Mouse (Mus musculus) ES-E14 (cell line): ENCODE measurements around the gene Cd40lg. TPM values are rescaled to one million over a fixed set of nuclear protein-coding genes. Genes with fewer than 3 reads are reported as not detected.

Experiments
- DNase-seq: peaks from one replicate; pipeline ENCODE4 v3.0.0-alpha.2; 2013; ENCODE audit warnings: low read depth, low spot score
- H3K27ac ChIP-seq: 2 replicates; pipeline ENCODE4 v1.5.1; 2012; ENCODE audit warnings: low read depth, mild to moderate bottlenecking, low read length, moderate library complexity, mixed read lengths; ENCODE audit not compliant: poor library complexity, insufficient read depth, severe bottlenecking
- H3K36me3 ChIP-seq: 2 replicates; pipeline ENCODE4 v1.6.1; 2012; ENCODE audit warnings: mild to moderate bottlenecking, low read length, moderate library complexity, mixed read lengths; ENCODE audit not compliant: control insufficient read depth, poor library complexity, insufficient read depth, severe bottlenecking
- H3K4me1 ChIP-seq, 2 experiments: fragments of 150-350 bp in 1 of 2; sonication (generic) in 1 of 2; 2 replicates each; pipeline ENCODE4 v1.6.1; 2012; ENCODE audit warnings: low read length in 2 of 2, mild to moderate bottlenecking in 1 of 2, mixed read lengths in 1 of 2; ENCODE audit not compliant: control insufficient read depth in 2 of 2, insufficient read depth in 2 of 2, poor library complexity in 1 of 2
- H3K4me3 ChIP-seq, 2 experiments: fragments of 150-350 bp in 1 of 2; sonication (generic) in 1 of 2; 2 replicates each; pipeline ENCODE4 v1.5.1; 2012; ENCODE audit warnings: low read length in 2 of 2, low read depth in 1 of 2, mild to moderate bottlenecking in 1 of 2, mixed read lengths in 1 of 2; ENCODE audit not compliant: insufficient read depth in 1 of 2, poor library complexity in 1 of 2, severe bottlenecking in 1 of 2
- H3K9ac ChIP-seq: 2 replicates; pipeline ENCODE4 v1.6.1; 2012; ENCODE audit warnings: low read depth, mild to moderate bottlenecking, low read length, mixed read lengths; ENCODE audit not compliant: poor library complexity, insufficient read depth, severe bottlenecking
- H3K9me3 ChIP-seq: fragments of 150-350 bp; sonication (generic); 2 replicates; pipeline ENCODE4 v1.6.1; 2012; ENCODE audit warnings: low read depth, mild to moderate bottlenecking, low read length; ENCODE audit not compliant: control insufficient read depth, insufficient read depth
- CHD2 ChIP-seq: IDR thresholded peaks from 2 replicates; pipeline ENCODE4 v1.6.1; 2014; ENCODE audit warnings: mild to moderate bottlenecking, low read depth, low read length, inconsistent platforms
- HCFC1 ChIP-seq: IDR thresholded peaks from 2 replicates; pipeline ENCODE4 v1.6.1; 2012; ENCODE audit warnings: low read length, inconsistent platforms, borderline replicate concordance; ENCODE audit not compliant: insufficient read depth
- MAFK ChIP-seq: IDR thresholded peaks from 2 replicates; pipeline ENCODE4 v1.6.1; 2014; ENCODE audit warnings: mild to moderate bottlenecking, low read depth, low read length, inconsistent platforms; ENCODE audit not compliant: insufficient read depth
- ZC3H11A ChIP-seq: IDR thresholded peaks from 2 replicates; pipeline ENCODE4 v1.6.1; 2012; ENCODE audit warnings: low read depth, mild to moderate bottlenecking, inconsistent platforms, low read length, borderline replicate concordance
- ZNF384 ChIP-seq: IDR thresholded peaks from 2 replicates; pipeline ENCODE4 v1.6.1; 2012; ENCODE audit warnings: low read depth, low read length, inconsistent platforms
- in situ Hi-C, 2 experiments: fragments of 600-800 bp; cut with MboI; formaldehyde crosslinking; loops; one replicate each; pipeline ENCODE4 v1.15.1; 2025; ENCODE audit warnings: low sequenced_read_pairs in 2 of 2, inconsistent platforms in 1 of 2; ENCODE audit not compliant: unreplicated experiment in 2 of 2
- total RNA-seq: library from RNA; depleted of rRNA; stranded (reverse); fragments of 300-350 nt; gene quantifications from 2 replicates; pipeline ENCODE4 v1.2.3, GENCODE M21; 2012; rRNA removed

Cd40lg gene
- total RNA-seq, 1 experiment, result not detected

DNA sequence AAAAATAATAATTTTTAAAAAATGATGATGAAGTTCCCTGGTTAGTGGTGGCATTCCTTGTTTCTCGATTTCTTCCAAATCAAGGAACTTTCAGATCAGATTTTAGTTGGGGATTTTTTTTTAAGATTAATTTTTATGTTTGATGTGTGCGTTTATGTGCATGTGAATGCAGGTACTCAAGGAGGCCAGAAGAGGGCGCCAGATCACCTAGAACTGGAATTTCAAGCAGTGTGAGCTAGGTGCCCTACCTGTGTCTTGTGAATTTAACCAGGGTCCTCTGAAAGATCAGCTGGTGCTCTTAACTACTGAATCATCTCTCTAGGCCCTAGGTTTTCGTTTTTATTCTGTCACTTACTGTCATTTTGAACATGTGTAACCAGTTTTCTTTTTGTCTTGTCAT is 24.0 kb downstream of the Cd40lg start:
- H3K27ac ChIP-seq, result no peak overlapping the region
- in situ Hi-C loops, result no loop called here

DNA sequence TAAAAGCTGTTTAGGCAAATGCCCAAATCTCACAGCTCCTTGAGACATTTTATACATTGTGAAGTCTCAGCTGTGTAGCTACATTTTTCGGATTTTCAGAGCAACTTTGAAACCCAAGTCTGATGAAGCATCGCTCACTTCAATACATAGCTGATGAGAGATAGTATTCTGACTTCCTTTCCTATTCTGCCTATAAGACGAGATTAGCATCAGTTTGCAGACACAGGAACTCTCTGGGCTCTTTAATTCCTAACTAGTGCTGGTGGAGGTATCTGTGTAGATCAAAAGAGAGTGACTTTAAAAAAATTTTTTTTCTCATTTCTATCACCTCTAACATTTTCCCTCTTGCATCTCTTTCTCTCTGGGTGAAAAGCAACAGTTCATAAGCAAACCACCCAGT is 26.6 kb downstream of the Cd40lg start:
- Histone ChIP-seq H3K27ac (no peak overlapping the region), H3K4me1 (no peaks in the 10 kb centered on the region), H3K9ac (no peak overlapping the region), H3K9me3 (no peaks in the 10 kb centered on the region), H3K36me3 (no peaks in the 10 kb centered on the region), H3K4me3 (no peak overlapping the region)
- TF ChIP-seq ZNF384 (no peak), ZC3H11A (no peak), MAFK (no peak), HCFC1 (no peak), CHD2 (no peak)
- DNase-seq, result no peak
- in situ Hi-C loops, result no loop called here

More for the DNA sequence above, 24.0 kb downstream of the Cd40lg start:
- DNase-seq, result peak; percentile 13
- TF ChIP-seq ZC3H11A (peak; percentile 49; the same call in 1 of the 2 replicates), ZNF384 (no peak)
- H3K36me3 ChIP-seq, result no peaks in the 10 kb centered on the region
- H3K9ac ChIP-seq, result no peak overlapping the region
- no peak overlapping the region for H3K4me3 ChIP-seq
- H3K4me1 ChIP-seq, result no peaks in the 10 kb centered on the region
- no peaks in the 10 kb centered on the region for H3K9me3 ChIP-seq

DNA sequence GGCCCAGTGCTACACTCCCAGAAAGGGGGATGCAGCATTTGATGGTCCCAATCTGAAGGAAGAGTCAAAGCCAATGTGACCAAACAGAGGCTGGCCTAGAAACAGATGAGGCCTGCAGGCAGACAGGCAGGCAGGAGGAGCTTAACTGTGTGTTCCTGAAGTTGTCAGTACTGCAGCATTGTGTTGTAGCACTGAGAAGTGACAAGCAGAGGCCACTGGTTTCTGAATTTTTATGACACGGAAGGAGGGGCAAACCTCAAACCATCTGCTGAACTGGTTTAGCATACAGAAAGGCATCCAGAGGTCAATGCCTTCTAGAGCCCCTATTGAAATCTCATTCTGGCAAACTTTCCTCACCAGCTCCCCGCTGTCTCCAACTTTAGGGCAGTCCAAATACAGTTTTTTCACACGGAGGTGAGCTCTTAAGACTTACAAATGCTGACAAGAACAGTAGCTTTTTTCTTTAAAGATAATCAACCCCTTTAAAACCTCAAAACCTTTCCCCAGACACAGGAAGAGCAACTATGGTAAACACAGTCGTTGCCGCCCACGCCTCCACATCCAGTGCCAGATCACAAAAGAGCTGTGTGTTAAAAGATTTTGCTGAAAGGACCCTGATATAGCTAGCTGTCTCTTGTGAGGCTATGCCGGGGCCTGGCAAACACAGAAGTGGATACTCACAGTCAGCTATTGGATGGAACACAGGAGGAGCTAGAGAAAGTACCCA is 41.5 kb downstream of the Cd40lg start:
- H3K9me3 ChIP-seq, result no peaks in the 10 kb centered on the region
- in situ Hi-C loops, result no loop called here

DNA sequence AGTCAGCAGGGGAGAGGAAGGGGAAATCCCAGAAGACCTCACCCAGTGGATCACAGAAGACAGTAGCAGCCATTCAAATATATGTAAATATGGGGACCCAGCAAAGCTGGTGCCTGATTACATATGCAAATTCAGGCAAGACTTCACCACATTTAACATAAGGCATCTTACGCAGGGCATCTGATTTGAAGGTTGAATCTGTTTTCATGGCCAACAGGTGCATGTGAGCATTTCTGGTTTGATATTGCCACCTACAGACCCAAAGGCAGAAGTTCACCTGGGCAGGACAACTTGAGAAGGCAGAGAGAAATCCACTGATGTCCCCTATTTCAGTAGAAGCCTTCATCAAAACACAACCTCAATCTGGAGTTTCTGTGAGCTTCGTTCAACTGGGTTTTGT is 48.8 kb downstream of the Cd40lg start:
- no peaks in the 10 kb centered on the region for H3K36me3 ChIP-seq
- no peak overlapping the region for H3K27ac ChIP-seq
- no peaks in the 10 kb centered on the region for H3K9me3 ChIP-seq
- no peak overlapping the region for H3K4me3 ChIP-seq
- in situ Hi-C loops, result no loop called here
- DNase-seq, result peak; percentile 2
- TF ChIP-seq ZC3H11A, result no peak
- TF ChIP-seq HCFC1, result no peak
- TF ChIP-seq ZNF384, result no peak
- TF ChIP-seq CHD2, result no peak
- TF ChIP-seq MAFK, result no peak
- H3K4me1 ChIP-seq, result no peaks in the 10 kb centered on the region
- H3K9ac ChIP-seq, result no peak overlapping the region

More for the DNA sequence above, 41.5 kb downstream of the Cd40lg start:
- H3K9ac ChIP-seq, result no peak overlapping the region
- no peaks in the 10 kb centered on the region for H3K4me1 ChIP-seq
- H3K27ac ChIP-seq, result no peak overlapping the region
- no peak overlapping the region for H3K4me3 ChIP-seq
- TF ChIP-seq HCFC1, result no peak
- TF ChIP-seq ZNF384, result no peak
- TF ChIP-seq MAFK, result no peak
- no peak for TF ChIP-seq CHD2
- no peak for TF ChIP-seq ZC3H11A
- DNase-seq, result no peak
- no peaks in the 10 kb centered on the region for H3K36me3 ChIP-seq

DNA sequence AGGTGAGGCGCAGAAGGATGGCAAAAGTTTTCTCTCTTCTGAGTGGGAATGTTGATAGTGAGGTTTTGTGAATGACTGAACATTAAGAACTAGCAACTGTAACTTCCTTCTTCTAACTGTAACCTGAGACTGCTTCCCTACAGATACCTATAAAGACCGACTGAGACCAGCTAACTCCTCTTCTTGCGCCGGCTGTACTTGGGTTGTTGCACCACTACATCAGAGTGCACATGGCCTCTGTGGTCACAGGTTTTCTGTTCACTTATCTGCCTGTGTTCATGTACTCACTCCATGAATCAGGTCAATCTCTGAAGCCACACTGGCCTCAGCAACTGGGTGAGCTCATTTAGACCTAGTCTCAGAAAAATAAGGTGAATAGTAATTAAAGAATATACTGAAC is 51.6 kb downstream of the Cd40lg start:
- Histone ChIP-seq H3K36me3 (no peaks in the 10 kb centered on the region), H3K27ac (no peak overlapping the region), H3K9ac (no peak overlapping the region), H3K4me3 (no peak overlapping the region), H3K9me3 (no peaks in the 10 kb centered on the region), H3K4me1 (no peaks in the 10 kb centered on the region)
- DNase-seq, result no peak
- no peak for TF ChIP-seq ZC3H11A
- TF ChIP-seq ZNF384, result no peak
- TF ChIP-seq MAFK, result no peak
- TF ChIP-seq CHD2, result no peak
- no peak for TF ChIP-seq HCFC1
- in situ Hi-C loops, result no loop called here

Other genes with a start within 250 kb of the Cd40lg start
- gene Brs3, start 169.1 kb upstream of the Cd40lg start, total RNA-seq, result not detected in 2 replicates
- gene Htatsf1, start 158.6 kb upstream of the Cd40lg start, total RNA-seq, result 18.1 and 20.7 TPM in 2 replicates
- 0.37 and 1.2 TPM in 2 replicates for gene Vgll1, start 124.0 kb upstream of the Cd40lg start, total RNA-seq
- 0.69 and 1.7 TPM in 2 replicates for gene Arhgef6, start 126.6 kb downstream of the Cd40lg start, total RNA-seq
- 16.5 and 21.4 TPM in 2 replicates for gene Rbmx, start 180.9 kb downstream of the Cd40lg start, total RNA-seq
- 6.2 and 7.9 TPM in 2 replicates for gene Gm364, start 197.0 kb downstream of the Cd40lg start, total RNA-seq